Comparison of ENCODE assay signal across 17 mouse cellular contexts in genomic region chr9:14646641-14647040, GRCm38 (mm10). TPM values are rescaled to one million over a fixed set of nuclear protein-coding genes. Genes with fewer than 3 reads are reported as not detected.
"Had no signal": no experiment of that assay in that cellular context is flagged by ENCODE, and none has a peak within 500 bp of the region (broad histone marks: within the 10 kb centered on the region; RNA-seq: fewer than 3 reads in every experiment).

No protein-coding gene starts in this region.

- H3K27ac ChIP-seq: liver, embryonic 14.5 days; macrophage; midbrain, embryonic 12.5 days; neural tube, embryonic 12.5 days had no signal

- H3K36me3 ChIP-seq: midbrain, embryonic 12.5 days; neural tube, embryonic 12.5 days had no signal

- H3K9me3 ChIP-seq: midbrain, embryonic 12.5 days; neural tube, embryonic 12.5 days had no signal

- H3K27me3 ChIP-seq: neural tube, embryonic 12.5 days had no signal

- H3K4me3 ChIP-seq: megakaryocyte, embryonic 14.5 days; midbrain, embryonic 12.5 days; neural tube, embryonic 12.5 days had no signal

- H3K4me2 ChIP-seq: lung, embryonic 14.5 days; midbrain, embryonic 12.5 days; neural tube, embryonic 12.5 days had no signal

- H3K9ac ChIP-seq: liver, embryonic 14.5 days; lung, embryonic 14.5 days; midbrain, embryonic 12.5 days; neural tube, embryonic 12.5 days had no signal

- DNase-seq: lung, adult 18-20 months; lung, embryonic 14.5 days; lung, postnatal 10 days; midbrain, embryonic 14.5 days; right cerebral cortex, postnatal 25 days; right cerebral cortex, postnatal 4 days; spleen, adult 18-20 months; thymus, adult 18-20 months; thymus, postnatal 14 days; thymus, postnatal 36 days had no signal

RNA-seq across cellular contexts. Expression of gene Amotl1, which starts 1.8 kb away (rescaled TPM):
- total RNA-seq: megakaryocyte progenitor cell, adult 5-6 weeks; monocyte, adult 5-6 weeks had no signal
